Mouse (Mus musculus): ENCODE data around the gene Camsap1. TPM values are rescaled to one million over a fixed set of nuclear protein-coding genes. Genes with fewer than 3 reads are reported as not detected.

Camsap1 gene
- polyA plus RNA-seq (2012; rRNA removed), result 36.9 and 41.5 TPM in 2 replicates

GRCm38 (mm10) chr2:25983159-25983907 is at the start of gene Camsap1:
Gene Camsap1 (minus strand): TSS chr2:25983282.
- peak; percentile 99 for DNase-seq (ENCODE audit: extremely low spot score in 1 of 2, low spot score in 1 of 2)

- DNase-seq (ENCODE audit: extremely low spot score in 1 of 2, low spot score in 1 of 2), result no peak
Observed at GRCm38 (mm10) chr2:26030288-26030687, 47.2 kb upstream of the Camsap1 start.

GRCm38 (mm10) chr2:26024138-26025075 is 41.3 kb upstream of the Camsap1 start:
- peak in 1 of 2 experiments; percentile 72 for DNase-seq (ENCODE audit: extremely low spot score in 1 of 2, low spot score in 1 of 2)

GRCm38 (mm10) chr2:26022626-26023025 is 39.5 kb upstream of the Camsap1 start:
- no peak for DNase-seq (ENCODE audit: extremely low spot score in 1 of 2, low spot score in 1 of 2)

- no peak for DNase-seq (ENCODE audit: extremely low spot score in 1 of 2, low spot score in 1 of 2)
Observed at GRCm38 (mm10) chr2:26022258-26022565, 39.1 kb upstream of the Camsap1 start.

- DNase-seq (ENCODE audit: extremely low spot score in 1 of 2, low spot score in 1 of 2), result peak; percentile 86 to 92
Observed at GRCm38 (mm10) chr2:26021561-26022257, 38.6 kb upstream of the Camsap1 start, which contains the start of gene Ubac1. Gene Ubac1 (minus strand): TSS chr2:26021747.

GRCm38 (mm10) chr2:26020714-26021560 is 37.9 kb upstream of the Camsap1 start:
- peak; percentile 12 to 65 for DNase-seq (ENCODE audit: extremely low spot score in 1 of 2, low spot score in 1 of 2)

GRCm38 (mm10) chr2:26019923-26020322 is 36.8 kb upstream of the Camsap1 start:
- no peak for DNase-seq (ENCODE audit: extremely low spot score in 1 of 2, low spot score in 1 of 2)

- no peak for DNase-seq (ENCODE audit: extremely low spot score in 1 of 2, low spot score in 1 of 2)
Observed at GRCm38 (mm10) chr2:26017326-26017725, 34.2 kb upstream of the Camsap1 start.

- DNase-seq (ENCODE audit: extremely low spot score in 1 of 2, low spot score in 1 of 2), result no peak
Observed at GRCm38 (mm10) chr2:26013674-26014073, 30.6 kb upstream of the Camsap1 start.

- DNase-seq (ENCODE audit: extremely low spot score in 1 of 2, low spot score in 1 of 2), result no peak
Observed at GRCm38 (mm10) chr2:26011420-26011819, 28.3 kb upstream of the Camsap1 start.

GRCm38 (mm10) chr2:26002001-26002400 is 18.9 kb upstream of the Camsap1 start:
- DNase-seq (ENCODE audit: extremely low spot score in 1 of 2, low spot score in 1 of 2), result no peak

GRCm38 (mm10) chr2:26001136-26001535 is 18.1 kb upstream of the Camsap1 start:
- no peak for DNase-seq (ENCODE audit: extremely low spot score in 1 of 2, low spot score in 1 of 2)

- no peak for DNase-seq (ENCODE audit: extremely low spot score in 1 of 2, low spot score in 1 of 2)
Observed at GRCm38 (mm10) chr2:25997716-25998115, 14.6 kb upstream of the Camsap1 start.

- no peak for DNase-seq (ENCODE audit: extremely low spot score in 1 of 2, low spot score in 1 of 2)
Observed at GRCm38 (mm10) chr2:25994791-25995190, 11.7 kb upstream of the Camsap1 start.

GRCm38 (mm10) chr2:25992285-25992684 is 9.2 kb upstream of the Camsap1 start:
- no peak for DNase-seq (ENCODE audit: extremely low spot score in 1 of 2, low spot score in 1 of 2)

GRCm38 (mm10) chr2:25989651-25990050 is 6.6 kb upstream of the Camsap1 start:
- no peak for DNase-seq (ENCODE audit: extremely low spot score in 1 of 2, low spot score in 1 of 2)

GRCm38 (mm10) chr2:25987817-25988216 is 4.7 kb upstream of the Camsap1 start:
- no peak for DNase-seq (ENCODE audit: extremely low spot score in 1 of 2, low spot score in 1 of 2)

- no peak for DNase-seq (ENCODE audit: extremely low spot score in 1 of 2, low spot score in 1 of 2)
Observed at GRCm38 (mm10) chr2:25986601-25987000, 3.5 kb upstream of the Camsap1 start.

Measured in frontal cortex, adult 2 months (tissue).